Mouse (Mus musculus) stomach, embryonic 16.5 days (tissue): Measurements from ENCODE around the gene Tpd52l2. TPM values are rescaled to one million over a fixed set of nuclear protein-coding genes. Genes with fewer than 3 reads are reported as not detected.
A peak's percentile ranks its signal among the peaks of the same experiment; 100 is the strongest.

Experiments
- ATAC-seq: fragments of 200-750 bp; cut with Nextera tagmentation; 2 replicates; pipeline ENCODE4 v1.8.0; 2017; ENCODE audit warnings: moderate number of reproducible peaks, moderate TSS enrichment; ENCODE audit not compliant: insufficient read depth, low FRiP score
- H3K27ac ChIP-seq: fragments of 300-500 bp; sonication (generic); 2 replicates; pipeline ENCODE4 v1.5.1; 2014; ENCODE audit warnings: low read length
- H3K27me3 ChIP-seq: fragments of 300-500 bp; sonication (generic); 2 replicates; pipeline ENCODE4 v1.6.1; 2014; ENCODE audit warnings: low read length, control low read depth, mixed read lengths; ENCODE audit not compliant: control insufficient read depth, insufficient read depth
- H3K36me3 ChIP-seq: fragments of 300-500 bp; sonication (generic); 2 replicates; pipeline ENCODE4 v1.6.1; 2014; ENCODE audit warnings: low read length; ENCODE audit not compliant: control insufficient read depth, insufficient read depth
- H3K4me1 ChIP-seq: fragments of 300-500 bp; sonication (generic); 2 replicates; pipeline ENCODE4 v1.6.1; 2014; ENCODE audit warnings: low read length, control low read depth, mixed read lengths; ENCODE audit not compliant: control insufficient read depth, insufficient read depth
- H3K4me2 ChIP-seq: fragments of 300-500 bp; sonication (generic); 2 replicates; pipeline ENCODE4 v1.6.1; 2014; ENCODE audit warnings: low read depth, low read length, mixed read lengths
- H3K4me3 ChIP-seq: fragments of 300-500 bp; sonication (generic); replicated peaks from 2 replicates; pipeline ENCODE4 v1.5.1; 2014; ENCODE audit warnings: mild to moderate bottlenecking, low read length
- H3K9ac ChIP-seq: fragments of 300-500 bp; sonication (generic); 2 replicates; pipeline ENCODE4 v1.6.1; 2014; ENCODE audit warnings: low read length
- H3K9me3 ChIP-seq: fragments of 300-500 bp; sonication (generic); replicated peaks from 2 replicates; pipeline ENCODE4 v1.6.1; 2016; ENCODE audit warnings: low read length, control low read depth; ENCODE audit not compliant: control insufficient read depth
- WGBS: fragments of 180-500 bp; shearing (Covaris S2); extraction: QIAGEN DNeasy Blood & Tissue Kit; methylation state at CpG from one replicate; pipeline ENCODE4 v1.1.7; 2014; 5-methylcytosine and 5-hydroxymethylcytosine counted together
- polyA plus RNA-seq: library from polyadenylated mRNA; unstranded; fragments of >200 nt; fragmentation: Nextera tagmentation; extraction: Ambion mirVana; gene quantifications from 2 replicates; pipeline ENCODE4 v1.2.1, GENCODE M21; 2015

The Tpd52l2 gene
- polyA plus RNA-seq, 1 experiment from 2014 or later: 142 TPM

DNA sequence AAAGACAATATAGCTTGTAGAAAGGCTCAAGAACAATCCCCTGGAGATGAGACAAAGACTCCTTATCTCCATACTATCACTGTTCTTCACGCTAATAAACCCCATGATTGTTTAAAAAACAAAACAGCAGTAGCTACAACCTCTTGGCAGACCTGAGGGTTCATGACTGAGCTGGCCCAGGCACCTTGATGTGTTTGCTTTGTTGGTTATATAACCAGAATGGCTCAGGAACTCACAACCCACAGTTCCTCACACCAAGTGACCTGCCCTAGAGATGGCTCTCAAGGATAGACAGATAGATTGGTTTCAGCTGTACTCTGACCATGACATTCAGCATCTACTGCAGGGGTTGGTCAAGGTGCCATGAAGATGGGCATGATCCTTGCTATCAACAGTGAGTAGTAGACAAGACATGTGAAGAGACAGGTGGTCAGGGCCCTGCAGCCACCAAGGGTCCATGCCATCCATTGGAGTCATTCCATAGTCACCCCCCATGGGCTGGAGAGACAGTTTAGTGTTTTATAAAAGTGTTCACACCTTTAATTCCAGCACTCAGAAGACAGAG is 35.3 kb upstream of the Tpd52l2 start:
- WGBS: 82% methylated on average over 1 of the region's 1 CpGs
- no peaks in the 10 kb centered on the region for H3K27me3 ChIP-seq
- H3K4me3 ChIP-seq: no peak overlapping the region
- no peak overlapping the region for H3K4me2 ChIP-seq
- no peak for ATAC-seq
- H3K4me1 ChIP-seq: no peaks in the 10 kb centered on the region
- H3K9me3 ChIP-seq: no peaks in the 10 kb centered on the region
- no peaks in the 10 kb centered on the region for H3K36me3 ChIP-seq
- no peak overlapping the region for H3K9ac ChIP-seq
- no peak overlapping the region for H3K27ac ChIP-seq

DNA sequence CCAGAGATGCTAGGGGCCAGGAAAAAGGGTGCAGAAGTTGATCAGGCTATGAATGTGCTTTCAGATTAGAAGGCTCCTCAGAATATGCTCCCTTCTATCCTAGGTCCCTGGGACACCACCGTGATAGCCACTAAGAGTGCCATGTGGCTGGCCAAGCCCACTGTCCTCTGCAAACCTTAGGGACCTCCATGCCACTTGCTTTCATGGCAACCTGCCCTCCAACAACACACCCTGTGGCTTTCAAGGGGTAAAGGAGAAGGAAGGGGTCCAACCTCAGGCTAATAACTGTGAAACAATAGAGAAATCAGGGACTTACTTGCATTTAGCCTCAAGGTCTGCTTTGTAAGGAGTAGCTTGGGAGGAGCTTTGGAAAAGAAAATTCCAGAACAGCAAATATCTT is 34.3 kb upstream of the Tpd52l2 start:
- Histone ChIP-seq H3K27me3 (no peaks in the 10 kb centered on the region), H3K4me1 (no peaks in the 10 kb centered on the region), H3K4me3 (no peak overlapping the region), H3K27ac (no peak overlapping the region), H3K9me3 (no peaks in the 10 kb centered on the region), H3K4me2 (no peak overlapping the region), H3K36me3 (no peaks in the 10 kb centered on the region), H3K9ac (no peak overlapping the region)
- 85% methylated on average over 1 of the region's 1 CpGs for WGBS
- ATAC-seq: no peak

DNA sequence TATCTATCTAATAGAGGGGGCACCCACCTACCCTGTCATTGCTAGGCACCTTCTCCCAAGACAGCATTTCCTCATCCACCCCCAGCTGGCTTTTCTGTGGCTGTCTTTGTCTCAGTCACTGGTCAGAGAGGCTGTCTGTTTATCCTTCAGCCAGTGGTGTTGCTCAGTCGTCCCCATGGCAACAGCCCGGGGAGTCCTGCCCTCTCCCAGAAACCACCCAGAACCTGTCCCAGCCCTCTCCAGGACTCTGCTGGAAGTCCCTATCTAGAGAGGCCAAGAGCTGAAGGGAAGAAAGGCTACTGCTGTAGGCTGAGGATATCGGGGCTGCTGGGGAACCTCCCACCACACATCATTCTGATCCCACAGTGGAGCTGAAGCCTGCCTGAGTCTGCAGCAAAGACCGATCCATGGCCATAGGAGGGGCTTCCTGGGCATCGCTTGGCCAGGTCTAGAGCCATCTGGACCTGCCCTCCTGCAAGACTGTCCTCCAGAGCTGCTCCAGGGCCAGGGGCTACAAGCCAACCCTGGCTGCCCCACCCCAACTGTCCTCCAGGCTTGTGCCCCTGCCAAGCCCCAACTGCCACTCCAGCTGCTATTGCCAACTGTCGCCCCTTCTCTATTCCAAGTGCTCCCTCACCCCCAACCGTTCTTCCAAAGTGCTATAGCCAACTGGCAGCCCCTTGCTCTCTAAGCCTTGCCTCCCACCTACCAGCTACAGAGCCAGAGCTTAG is 33.8 kb upstream of the Tpd52l2 start:
- H3K9me3 ChIP-seq: no peaks in the 10 kb centered on the region
- 40% methylated on average over 7 of the region's 7 CpGs for WGBS
- no peak overlapping the region for H3K9ac ChIP-seq
- ATAC-seq: peak; percentile 26; the same call in 1 of the 2 replicates
- H3K27ac ChIP-seq: no peak overlapping the region
- H3K4me3 ChIP-seq: no peak overlapping the region
- no peaks in the 10 kb centered on the region for H3K27me3 ChIP-seq
- no peaks in the 10 kb centered on the region for H3K4me1 ChIP-seq
- no peaks in the 10 kb centered on the region for H3K36me3 ChIP-seq
- H3K4me2 ChIP-seq: no peak overlapping the region

DNA sequence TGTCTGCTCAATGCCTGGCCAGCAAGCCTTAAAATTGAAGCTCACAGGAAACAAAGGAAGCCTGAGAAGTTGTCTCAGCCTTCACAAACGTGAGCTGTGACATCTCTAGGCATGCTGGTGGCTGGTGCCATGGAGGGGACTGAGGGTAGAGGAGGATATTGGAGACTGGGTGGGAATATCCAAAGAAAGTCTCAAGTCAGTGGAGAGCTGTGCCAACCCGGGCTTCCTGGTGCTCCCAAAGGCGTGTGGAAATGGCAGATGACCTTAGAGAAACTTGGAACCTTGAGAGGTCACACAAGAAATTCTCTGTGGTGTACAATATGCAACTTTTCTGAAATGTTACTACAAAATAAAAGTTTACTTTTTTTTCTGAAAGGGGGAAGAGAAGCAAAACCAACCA is 31.5 kb upstream of the Tpd52l2 start:
- no peak overlapping the region for H3K4me2 ChIP-seq
- no peaks in the 10 kb centered on the region for H3K27me3 ChIP-seq
- 53% methylated on average over 3 of the region's 3 CpGs for WGBS
- H3K4me3 ChIP-seq: no peak overlapping the region
- ATAC-seq: no peak
- no peaks in the 10 kb centered on the region for H3K36me3 ChIP-seq
- H3K9ac ChIP-seq: no peak overlapping the region
- H3K4me1 ChIP-seq: no peaks in the 10 kb centered on the region
- no peak overlapping the region for H3K27ac ChIP-seq
- H3K9me3 ChIP-seq: no peaks in the 10 kb centered on the region

DNA sequence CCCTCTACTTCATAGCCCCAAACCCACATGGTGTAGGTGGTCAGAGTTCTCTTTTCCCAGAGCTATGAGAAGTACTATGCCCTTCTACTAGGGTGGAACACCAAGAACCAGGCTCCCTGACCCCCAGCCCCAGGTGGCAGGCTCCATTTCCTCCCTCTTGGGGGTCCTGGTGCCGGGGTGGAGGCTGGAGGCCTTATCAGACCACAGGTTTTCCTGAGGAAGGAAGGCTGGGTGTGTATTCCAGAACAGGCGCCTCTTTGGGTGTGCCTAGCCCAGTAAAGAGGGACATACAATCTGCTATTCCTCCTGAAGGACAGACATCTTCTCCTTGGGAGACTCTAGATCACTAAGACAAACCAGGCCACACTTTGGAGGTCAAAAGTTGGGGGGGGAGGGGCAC is 26.7 kb upstream of the Tpd52l2 start:
- Histone ChIP-seq H3K9ac (no peak overlapping the region), H3K4me1 (peaks cover 6% of the 10 kb centered on the region; the same call in 1 of the 2 replicates), H3K36me3 (no peaks in the 10 kb centered on the region), H3K4me2 (no peak overlapping the region), H3K27me3 (no peaks in the 10 kb centered on the region), H3K4me3 (no peak overlapping the region), H3K27ac (no peak overlapping the region), H3K9me3 (no peaks in the 10 kb centered on the region)
- ATAC-seq: no peak
- WGBS: 63% methylated on average over 2 of the region's 2 CpGs

DNA sequence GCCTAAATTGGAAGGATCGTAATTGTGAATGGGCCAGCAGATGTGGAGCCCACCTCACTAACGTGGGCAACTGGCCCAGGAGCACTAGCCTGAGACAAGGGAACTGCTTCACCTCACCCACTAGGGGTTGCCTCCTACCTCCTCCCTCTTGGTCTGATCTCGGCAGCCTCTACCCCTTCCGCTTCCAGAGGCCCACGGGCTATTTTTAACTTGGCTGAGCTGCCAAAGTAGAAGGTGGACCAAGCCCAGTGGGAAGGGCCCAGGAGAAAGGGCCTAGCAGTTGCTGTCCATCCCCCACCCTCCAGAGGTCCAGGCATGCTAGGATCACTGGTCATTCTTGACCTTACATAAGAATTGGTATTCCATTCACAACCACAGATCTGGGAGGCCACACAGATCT is 25.7 kb upstream of the Tpd52l2 start:
- no peak overlapping the region for H3K27ac ChIP-seq
- peak; percentile 56; the same call in 1 of the 2 replicates for ATAC-seq
- H3K4me3 ChIP-seq: no peak overlapping the region
- H3K9ac ChIP-seq: no peak overlapping the region
- H3K4me2 ChIP-seq: no peak overlapping the region
- H3K36me3 ChIP-seq: no peaks in the 10 kb centered on the region
- H3K4me1 ChIP-seq: peaks cover 6% of the 10 kb centered on the region; the same call in 1 of the 2 replicates
- 49% methylated on average over 5 of the region's 5 CpGs for WGBS
- H3K9me3 ChIP-seq: no peaks in the 10 kb centered on the region
- no peaks in the 10 kb centered on the region for H3K27me3 ChIP-seq

GRCm38 (mm10) chr2:181472256-181472827 is 24.6 kb upstream of the Tpd52l2 start:
- Histone ChIP-seq H3K36me3 (no peaks in the 10 kb centered on the region), H3K27ac (no peak overlapping the region), H3K27me3 (no peaks in the 10 kb centered on the region), H3K9me3 (no peaks in the 10 kb centered on the region), H3K9ac (no peak overlapping the region), H3K4me1 (peaks cover 6% of the 10 kb centered on the region; the same call in 1 of the 2 replicates), H3K4me2 (no peak overlapping the region), H3K4me3 (no peak overlapping the region)
- ATAC-seq: no peak
- WGBS: 53% methylated on average over 1 of the region's 1 CpGs

GRCm38 (mm10) chr2:181483120-181483519 is 13.8 kb upstream of the Tpd52l2 start:
- no peaks in the 10 kb centered on the region for H3K27me3 ChIP-seq
- 0 out of 2 replicates have a peak, but pooled peaks have one; percentile 22 for ATAC-seq
- H3K27ac ChIP-seq: no peak overlapping the region
- H3K9ac ChIP-seq: no peak overlapping the region
- H3K4me3 ChIP-seq: no peak overlapping the region
- H3K4me2 ChIP-seq: no peak overlapping the region
- no peaks in the 10 kb centered on the region for H3K9me3 ChIP-seq
- WGBS: 30% methylated on average over 2 of the region's 2 CpGs
- no peaks in the 10 kb centered on the region for H3K36me3 ChIP-seq
- peaks cover 16% of the 10 kb centered on the region for H3K4me1 ChIP-seq

DNA sequence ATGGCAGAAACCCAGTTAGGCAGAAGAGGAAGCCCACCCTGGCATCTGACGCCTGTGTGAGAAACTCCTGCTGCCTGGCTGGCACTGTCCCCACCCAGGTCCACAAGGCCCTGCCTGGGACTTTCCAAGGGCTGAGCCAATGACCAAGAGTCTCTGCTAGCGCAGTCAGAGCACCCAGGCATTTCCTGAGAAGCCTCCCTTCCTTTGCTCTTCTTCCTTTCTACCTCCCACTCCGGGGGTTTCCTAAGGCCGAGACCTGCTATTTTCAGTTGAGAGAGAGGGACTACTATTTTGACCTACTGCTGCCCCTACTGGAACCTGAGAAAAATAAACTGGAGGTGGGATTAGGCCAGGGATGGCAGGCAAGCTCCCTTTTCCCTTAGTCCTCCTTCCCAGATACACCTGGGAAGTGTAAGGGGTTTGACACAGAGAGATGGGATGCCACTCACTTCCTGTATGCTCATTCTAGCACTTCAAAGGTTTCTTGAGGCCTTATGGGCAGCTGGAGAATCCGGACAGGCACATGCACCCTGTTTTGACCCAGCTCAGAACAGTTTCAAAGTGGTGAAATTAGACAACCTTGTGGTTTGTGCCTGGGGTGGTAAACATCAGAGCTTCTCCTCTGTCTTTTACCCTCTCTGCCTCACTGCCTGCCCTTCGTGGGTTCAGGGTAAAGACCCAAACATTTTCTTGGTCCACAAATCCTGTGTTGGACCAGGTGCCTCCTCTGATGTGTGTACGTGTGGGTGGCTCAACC is 13.2 kb upstream of the Tpd52l2 start:
- H3K4me2 ChIP-seq: no peak overlapping the region
- H3K4me1 ChIP-seq: peaks cover 17% of the 10 kb centered on the region
- no peak overlapping the region for H3K9ac ChIP-seq
- peak; percentile 60; the same call in 1 of the 2 replicates for ATAC-seq
- no peaks in the 10 kb centered on the region for H3K27me3 ChIP-seq
- H3K4me3 ChIP-seq: no peak overlapping the region
- 30% methylated on average over 7 of the region's 7 CpGs for WGBS
- H3K27ac ChIP-seq: no peak overlapping the region; the same call in 1 of the 2 replicates
- H3K9me3 ChIP-seq: no peaks in the 10 kb centered on the region
- H3K36me3 ChIP-seq: no peaks in the 10 kb centered on the region
